Mouse (Mus musculus) C2C12 (cell line): Measurements from ENCODE around the gene Lmx1b.

Experiments
- CTCF ChIP-seq: IDR thresholded peaks from one replicate; pipeline ENCODE4 v1.5.1; 2011; ENCODE audit not compliant: control insufficient read depth, insufficient read depth, insufficient read length
- MAX ChIP-seq: IDR thresholded peaks from one replicate; pipeline ENCODE4 v1.6.1; 2011; ENCODE audit warnings: mild to moderate bottlenecking, control low read depth
- MYOG ChIP-seq: IDR thresholded peaks from one replicate; pipeline ENCODE4 v1.6.1; 2011; ENCODE audit not compliant: control insufficient read depth, insufficient read length; ENCODE audit errors: extremely low read depth

DNA sequence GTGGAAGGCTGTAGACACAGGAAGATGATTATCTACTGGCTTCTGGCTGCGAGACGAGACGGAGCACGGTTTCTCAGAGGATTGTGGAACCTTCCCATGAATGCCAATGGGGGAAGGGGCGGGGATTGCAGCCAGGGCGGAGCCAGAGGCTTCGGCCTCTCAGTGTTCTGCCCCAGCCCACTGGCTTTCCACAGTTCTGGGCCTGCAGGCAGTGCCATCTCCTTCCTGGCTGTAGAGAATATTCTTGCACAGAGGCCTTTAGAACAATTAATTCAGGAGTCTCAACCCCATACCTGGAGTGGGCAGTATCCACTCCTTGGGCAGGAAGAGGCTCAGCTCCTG is 18.9 kb upstream of the Lmx1b start:
- TF ChIP-seq MAX = no peak
- TF ChIP-seq CTCF = no peak
- no peak for TF ChIP-seq MYOG
